Mouse (Mus musculus): ENCODE results near the gene Gm49510. TPM values are rescaled to one million over a fixed set of nuclear protein-coding genes. Genes with fewer than 3 reads are reported as not detected.

The Gm49510 gene
- 0.16 and 0.41 TPM in 2 replicates for polyA plus RNA-seq (2016; fragmentation: Nextera tagmentation; extraction: Ambion mirVana)

DNA sequence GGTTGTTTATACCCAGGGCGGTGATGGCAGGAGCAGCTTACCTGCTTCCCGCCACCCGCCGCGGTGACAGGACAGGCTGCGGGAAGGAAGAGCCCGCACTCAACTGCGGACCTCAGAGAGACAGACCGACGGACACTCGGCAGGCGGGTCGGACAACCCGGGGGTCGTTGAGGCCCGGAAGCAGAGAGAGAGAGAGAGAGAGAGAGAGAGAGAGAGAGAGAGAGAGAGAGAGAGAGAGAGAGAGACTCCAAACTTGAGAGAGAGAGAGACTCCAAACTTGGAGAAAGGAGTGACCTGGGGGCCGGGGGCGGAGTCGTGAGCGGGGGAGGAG is at the start of gene Gm49510:
Gene Gm49510, plus strand, starts transcription at position 259 of the 331 bp plus-strand sequence.
- Histone ChIP-seq H3K4me2 (peak within 1 kb of the TSS; percentile 92), H3K9ac (replicated peaks) (peak within 1 kb of the TSS; percentile 79), H3K9me3 (no peaks in the 10 kb centered on the region), H3K36me3 (peaks cover 30% of the 10 kb centered on the region), H3K27me3 (no peaks in the 10 kb centered on the region), H3K4me1 (replicated peaks) (peaks cover 41% of the 10 kb centered on the region), H3K27ac (peak within 1 kb of the TSS; percentile 84), H3K4me3 (replicated peaks) (peak within 1 kb of the TSS; percentile 78)
- ATAC-seq (ENCODE audit: insufficient number of reproducible peaks, insufficient read depth, low FRiP score, low TSS enrichment, low read depth): no peak
- WGBS: 3% methylated on average over 19 of the region's 20 CpGs

DNA sequence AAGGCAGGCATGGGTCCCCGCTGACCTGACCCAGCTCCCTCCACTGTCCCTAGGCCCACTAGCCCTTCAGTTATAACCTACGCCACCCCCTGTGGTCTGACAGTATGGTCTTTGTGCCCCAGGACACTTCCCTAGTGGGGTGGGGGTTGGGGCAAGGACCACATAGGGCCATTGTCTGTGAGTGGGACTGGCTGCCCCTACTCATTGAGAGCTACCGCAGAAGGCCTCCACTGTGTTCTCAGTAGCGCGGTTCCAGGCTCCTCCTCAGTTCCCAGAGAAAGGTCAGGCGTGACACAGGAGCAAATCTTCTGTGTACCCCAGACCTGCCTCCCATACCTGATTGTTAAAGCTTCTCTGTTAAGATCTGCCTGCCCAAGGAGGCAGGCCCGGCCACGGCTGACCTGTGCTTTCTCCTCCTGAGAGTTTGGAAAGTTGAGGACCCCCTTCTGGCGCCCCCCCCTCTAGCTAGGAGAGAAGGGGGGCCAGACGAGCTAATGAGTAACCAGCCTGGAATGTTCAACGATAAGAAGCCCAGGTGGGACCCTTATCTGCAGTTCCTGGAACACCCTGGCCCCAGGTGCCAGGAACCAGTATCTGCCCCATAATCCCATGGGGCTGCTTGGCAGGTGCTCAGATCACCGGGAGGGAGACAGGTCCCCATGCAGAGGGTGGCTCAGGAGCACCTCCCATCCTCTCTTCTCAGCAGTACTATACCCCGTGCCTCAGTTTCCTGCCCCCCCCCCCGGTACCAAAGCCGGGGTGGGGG is 49.2 kb upstream of the Gm49510 start:
- H3K9me3 ChIP-seq: no peaks in the 10 kb centered on the region
- no peak overlapping the region for H3K4me3 ChIP-seq (replicated peaks)
- H3K4me1 ChIP-seq (replicated peaks): peaks cover 10% of the 10 kb centered on the region
- no peaks in the 10 kb centered on the region; the same call in 1 of the 2 replicates for H3K27me3 ChIP-seq
- no peak overlapping the region for H3K4me2 ChIP-seq
- H3K9ac ChIP-seq (replicated peaks): no peak overlapping the region
- H3K27ac ChIP-seq: no peak overlapping the region
- 0 out of 2 replicates have a peak, but pooled peaks cover 3% of the 10 kb centered on the region for H3K36me3 ChIP-seq
- ATAC-seq (ENCODE audit: insufficient number of reproducible peaks, insufficient read depth, low FRiP score, low TSS enrichment, low read depth): no peak
- 69% methylated on average over 15 of the region's 15 CpGs for WGBS

DNA sequence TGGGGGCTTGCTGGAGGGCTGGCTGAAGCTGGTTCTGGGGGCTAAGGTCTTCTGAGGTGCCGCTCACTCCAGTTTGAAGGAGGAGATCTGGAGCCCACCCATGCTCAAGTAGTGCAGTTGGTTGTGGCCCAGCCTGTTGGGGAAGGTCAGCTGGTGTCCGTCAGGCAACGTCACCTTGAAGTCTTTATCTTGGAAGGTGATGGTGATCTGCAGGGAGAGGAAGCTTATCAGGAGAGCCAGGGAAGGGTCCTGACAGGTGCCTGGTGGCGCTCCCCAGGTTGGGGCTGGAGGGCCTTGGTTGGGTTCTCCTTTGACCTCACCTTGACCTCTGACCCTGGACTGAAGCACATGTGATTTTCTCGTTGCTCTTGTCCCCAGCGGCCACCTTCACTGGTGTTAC is 48.5 kb upstream of the Gm49510 start:
- 65% methylated on average over 6 of the region's 6 CpGs for whole genome bisulfite sequencing
- H3K27me3 ChIP-seq: no peaks in the 10 kb centered on the region; the same call in 1 of the 2 replicates

DNA sequence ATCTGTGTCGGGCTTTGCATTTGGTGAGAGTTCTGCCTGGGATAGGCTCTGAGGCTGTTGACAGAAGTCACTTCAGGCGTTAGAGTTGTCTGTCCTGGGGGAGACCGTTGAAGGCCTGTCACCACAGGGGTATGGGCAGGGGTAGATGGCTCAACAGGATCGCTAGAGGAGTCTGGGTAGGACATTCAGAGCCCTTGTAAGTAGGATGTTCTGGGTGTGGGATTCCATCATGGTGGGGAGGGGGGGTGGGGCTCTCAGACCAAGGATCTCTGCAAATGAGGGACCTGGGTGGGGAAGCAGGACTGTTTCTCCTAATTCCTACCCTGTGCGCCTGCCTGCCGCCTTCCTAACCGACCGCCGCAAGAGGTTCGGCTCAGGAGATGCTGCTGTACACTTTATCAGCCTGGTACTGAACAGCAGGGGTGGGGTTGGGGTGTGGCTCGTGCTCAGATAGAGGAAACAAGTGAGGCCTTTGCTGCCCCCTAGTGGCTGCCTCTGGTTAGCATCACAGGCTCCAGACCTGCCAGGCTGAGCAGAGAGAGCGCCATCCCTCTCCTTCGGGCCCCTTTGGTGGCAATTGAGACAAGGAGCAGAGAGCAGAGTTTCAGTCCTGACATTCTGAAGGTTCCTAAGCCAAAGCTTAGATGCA is 47.8 kb upstream of the Gm49510 start:
- no peak overlapping the region for H3K4me3 ChIP-seq (replicated peaks)
- no peaks in the 10 kb centered on the region for H3K9me3 ChIP-seq
- H3K27ac ChIP-seq: no peak overlapping the region
- ATAC-seq (ENCODE audit: insufficient number of reproducible peaks, insufficient read depth, low FRiP score, low TSS enrichment, low read depth): peak; percentile 62; the same call in 1 of the 2 replicates
- 0 out of 2 replicates have a peak, but pooled peaks cover 3% of the 10 kb centered on the region for H3K4me1 ChIP-seq (replicated peaks)
- 0 out of 2 replicates have a peak overlapping the region, but pooled peaks have one; percentile 26 for H3K4me2 ChIP-seq
- no peak overlapping the region for H3K9ac ChIP-seq (replicated peaks)
- 14% methylated on average over 13 of the region's 13 CpGs for WGBS
- no peaks in the 10 kb centered on the region; the same call in 1 of the 2 replicates for H3K27me3 ChIP-seq
- H3K36me3 ChIP-seq: 0 out of 2 replicates have a peak, but pooled peaks cover 3% of the 10 kb centered on the region

More for the DNA sequence above, 48.5 kb upstream of the Gm49510 start:
- H3K9ac ChIP-seq (replicated peaks): no peak overlapping the region
- no peak for ATAC-seq (ENCODE audit: insufficient number of reproducible peaks, insufficient read depth, low FRiP score, low TSS enrichment, low read depth)
- H3K36me3 ChIP-seq: 0 out of 2 replicates have a peak, but pooled peaks cover 3% of the 10 kb centered on the region
- no peak overlapping the region for H3K4me2 ChIP-seq
- H3K9me3 ChIP-seq: no peaks in the 10 kb centered on the region
- H3K4me1 ChIP-seq (replicated peaks): peaks cover 7% of the 10 kb centered on the region
- H3K4me3 ChIP-seq (replicated peaks): no peak overlapping the region
- H3K27ac ChIP-seq: no peak overlapping the region

DNA sequence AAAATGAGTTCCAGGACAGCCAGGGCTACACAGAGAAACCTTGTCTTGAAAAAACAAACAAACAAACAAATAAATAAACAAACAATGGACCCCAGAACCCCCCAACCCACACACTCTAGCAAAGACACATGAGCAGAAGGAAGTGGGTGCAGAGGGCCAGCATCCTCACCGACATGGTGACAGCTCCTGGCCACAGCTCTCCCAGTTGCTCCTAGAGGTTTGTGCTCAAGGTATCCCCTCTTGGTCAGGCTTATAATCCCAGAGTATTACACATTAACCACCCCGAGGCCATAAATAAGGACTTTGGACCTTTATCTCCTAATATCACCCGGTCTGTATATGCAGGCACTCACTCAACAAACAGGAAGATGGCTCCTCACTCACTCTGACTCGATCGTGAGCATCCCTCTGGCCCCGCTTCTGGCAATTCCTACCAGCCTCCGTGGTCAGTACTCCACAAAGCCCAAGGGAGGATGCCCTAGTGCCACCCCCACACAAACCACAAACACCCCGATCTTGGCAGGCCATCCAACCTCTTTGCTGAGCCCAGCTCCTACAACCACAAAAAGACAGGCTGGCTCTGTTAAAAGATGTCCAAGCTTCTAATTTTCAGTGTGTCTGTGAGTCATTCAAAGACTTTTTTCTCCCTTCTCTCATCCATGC is 44.0 kb upstream of the Gm49510 start, which contains the start of gene Lgals2:
Gene Lgals2, minus strand, starts transcription at position 227 of the 663 bp plus-strand sequence.
- H3K9ac ChIP-seq (replicated peaks): no peak within 1 kb of the TSS

DNA sequence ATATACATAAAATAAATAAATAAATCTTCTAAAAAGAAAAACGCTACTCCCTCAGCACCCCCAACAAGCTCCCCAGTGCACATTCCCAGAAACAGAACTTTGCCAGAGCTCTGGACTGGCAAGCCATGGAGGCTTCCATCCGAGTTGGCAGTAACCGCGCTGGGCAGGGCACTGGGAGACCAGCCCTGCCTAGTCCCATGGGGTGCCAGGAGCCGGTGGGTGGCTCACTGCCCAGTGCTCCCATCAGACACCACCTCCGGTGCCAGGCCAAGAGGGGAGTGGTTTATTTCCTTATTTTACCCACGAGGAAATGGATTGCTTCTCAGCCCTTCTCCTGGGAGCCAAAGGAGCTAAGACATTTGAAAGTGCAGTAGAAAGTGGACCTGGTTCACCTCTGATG is 42.5 kb upstream of the Gm49510 start:
- Histone ChIP-seq H3K27me3 (no peaks in the 10 kb centered on the region), H3K9me3 (no peaks in the 10 kb centered on the region), H3K9ac (replicated peaks) (no peak overlapping the region), H3K27ac (no peak overlapping the region), H3K4me2 (no peak overlapping the region), H3K4me3 (replicated peaks) (no peak overlapping the region), H3K4me1 (replicated peaks) (no peaks in the 10 kb centered on the region), H3K36me3 (no peaks in the 10 kb centered on the region)
- 77% methylated on average over 7 of the region's 7 CpGs for WGBS
- no peak for ATAC-seq (ENCODE audit: insufficient number of reproducible peaks, insufficient read depth, low FRiP score, low TSS enrichment, low read depth)

More for the DNA sequence above, 44.0 kb upstream of the Gm49510 start, which contains the start of gene Lgals2:
- Histone ChIP-seq H3K27me3 (no peaks in the 10 kb centered on the region), H3K9me3 (no peaks in the 10 kb centered on the region), H3K4me3 (replicated peaks) (no peak within 1 kb of the TSS), H3K4me2 (no peak within 1 kb of the TSS), H3K27ac (no peak within 1 kb of the TSS), H3K4me1 (replicated peaks) (0 out of 2 replicates have a peak, but pooled peaks cover 3% of the 10 kb centered on the region), H3K36me3 (no peaks in the 10 kb centered on the region)
- no peak for ATAC-seq (ENCODE audit: insufficient number of reproducible peaks, insufficient read depth, low FRiP score, low TSS enrichment, low read depth)
- WGBS: 80% methylated on average over 8 of the region's 8 CpGs

DNA sequence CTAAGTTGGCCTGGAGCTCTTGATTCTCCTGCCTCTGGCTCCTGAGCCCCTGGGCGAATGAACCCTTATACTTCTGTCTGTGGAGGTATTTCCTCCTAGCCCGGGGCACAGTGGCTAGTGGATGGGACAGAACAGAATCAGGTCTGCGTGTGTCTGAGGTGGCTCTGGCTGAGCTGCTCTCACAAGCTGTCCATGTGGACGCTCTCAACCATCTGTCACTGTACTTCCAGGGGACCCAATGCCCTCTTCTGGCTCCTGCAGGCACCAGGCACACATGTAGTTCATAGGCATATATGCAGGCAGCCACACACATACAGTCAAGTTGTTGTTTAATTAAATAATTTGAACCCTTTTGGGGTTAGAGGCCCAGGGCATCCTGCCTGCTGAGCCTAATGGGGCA is 40.2 kb upstream of the Gm49510 start:
- Histone ChIP-seq H3K4me1 (replicated peaks) (peaks cover 8% of the 10 kb centered on the region; the same call in 1 of the 2 replicates), H3K27ac (no peak overlapping the region)

DNA sequence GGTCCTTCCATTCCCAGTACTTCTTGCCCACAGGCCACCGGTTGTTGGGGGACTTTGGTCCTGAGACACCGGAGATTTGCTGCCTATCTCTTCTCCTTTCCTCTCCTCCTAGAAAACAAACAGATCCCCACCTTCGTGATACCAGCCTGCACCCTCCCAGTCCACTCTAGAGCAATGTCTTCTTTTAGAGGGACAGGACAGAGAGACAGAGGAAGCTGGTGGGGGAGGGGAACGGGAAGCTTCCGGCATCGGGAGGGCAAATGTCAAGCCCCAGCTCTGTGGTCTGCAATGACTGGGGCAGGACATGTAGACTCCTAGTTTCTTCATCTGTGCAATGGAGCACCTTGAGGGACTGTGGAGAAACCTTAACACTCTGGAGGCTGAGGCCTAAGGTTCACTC is 39.8 kb upstream of the Gm49510 start:
- WGBS: 71% methylated on average over 6 of the region's 6 CpGs
- Histone ChIP-seq H3K4me3 (replicated peaks) (no peak overlapping the region), H3K4me1 (replicated peaks) (peaks cover 8% of the 10 kb centered on the region; the same call in 1 of the 2 replicates), H3K9me3 (no peaks in the 10 kb centered on the region), H3K27me3 (no peaks in the 10 kb centered on the region), H3K9ac (replicated peaks) (no peak overlapping the region), H3K36me3 (no peaks in the 10 kb centered on the region), H3K27ac (no peak overlapping the region), H3K4me2 (no peak overlapping the region)
- ATAC-seq (ENCODE audit: insufficient number of reproducible peaks, insufficient read depth, low FRiP score, low TSS enrichment, low read depth): no peak

More for the DNA sequence above, 40.2 kb upstream of the Gm49510 start:
- no peak for ATAC-seq (ENCODE audit: insufficient number of reproducible peaks, insufficient read depth, low FRiP score, low TSS enrichment, low read depth)
- no peak overlapping the region for H3K4me3 ChIP-seq (replicated peaks)
- no peaks in the 10 kb centered on the region for H3K36me3 ChIP-seq
- H3K27me3 ChIP-seq: no peaks in the 10 kb centered on the region
- H3K9me3 ChIP-seq: no peaks in the 10 kb centered on the region
- H3K4me2 ChIP-seq: no peak overlapping the region
- 68% methylated on average over 4 of the region's 4 CpGs for WGBS
- H3K9ac ChIP-seq (replicated peaks): no peak overlapping the region

DNA sequence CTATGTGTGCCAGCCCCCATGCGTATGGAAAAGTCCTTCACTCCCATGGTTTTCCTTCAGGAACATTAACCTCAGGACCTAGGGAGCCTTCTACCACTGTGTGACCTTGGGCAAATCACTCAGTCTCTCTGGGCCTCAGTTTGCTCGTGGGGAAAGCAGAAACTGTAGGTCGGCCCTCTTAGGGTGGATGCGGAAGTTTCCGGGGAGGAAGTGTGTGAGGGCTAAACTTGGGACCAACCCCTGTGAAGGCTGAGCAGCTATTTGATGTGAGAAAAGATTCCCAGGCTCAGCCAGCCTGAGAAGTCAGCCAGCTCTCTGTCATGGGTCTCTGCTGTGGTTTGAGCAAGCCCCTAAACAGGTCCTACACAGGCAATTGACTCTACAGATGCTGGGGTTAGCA is 37.2 kb upstream of the Gm49510 start:
- ATAC-seq (ENCODE audit: insufficient number of reproducible peaks, insufficient read depth, low FRiP score, low TSS enrichment, low read depth): no peak
- 89% methylated on average over 5 of the region's 5 CpGs for WGBS
- no peaks in the 10 kb centered on the region for H3K36me3 ChIP-seq
- no peaks in the 10 kb centered on the region for H3K9me3 ChIP-seq
- H3K4me2 ChIP-seq: no peak overlapping the region
- H3K27me3 ChIP-seq: no peaks in the 10 kb centered on the region
- no peak overlapping the region for H3K27ac ChIP-seq
- no peak overlapping the region for H3K9ac ChIP-seq (replicated peaks)
- peaks cover 8% of the 10 kb centered on the region; the same call in 1 of the 2 replicates for H3K4me1 ChIP-seq (replicated peaks)
- no peak overlapping the region for H3K4me3 ChIP-seq (replicated peaks)

DNA sequence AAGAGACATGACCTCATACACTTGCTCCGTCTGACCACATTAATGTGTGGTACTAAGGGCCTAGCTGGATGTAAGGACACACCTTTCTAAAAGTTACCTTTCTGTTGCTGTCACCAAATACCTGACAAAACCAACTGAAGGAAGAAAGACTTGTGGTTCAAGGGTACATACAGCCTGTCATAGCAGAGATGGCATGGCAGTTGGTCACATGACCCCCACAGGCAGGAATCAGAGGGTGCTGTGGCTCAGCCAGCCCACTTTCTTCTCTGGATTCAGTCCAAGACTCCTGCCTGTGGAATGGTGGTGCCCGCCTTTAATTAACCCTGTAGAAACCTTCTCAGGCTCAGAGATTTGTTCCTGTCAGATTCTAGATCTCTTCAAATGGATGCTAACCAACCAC is 36.3 kb upstream of the Gm49510 start:
- H3K9ac ChIP-seq (replicated peaks): no peak overlapping the region
- no peak overlapping the region for H3K27ac ChIP-seq
- no peaks in the 10 kb centered on the region for H3K36me3 ChIP-seq
- no peak for ATAC-seq (ENCODE audit: insufficient number of reproducible peaks, insufficient read depth, low FRiP score, low TSS enrichment, low read depth)
- no peak overlapping the region for H3K4me2 ChIP-seq
- H3K27me3 ChIP-seq: no peaks in the 10 kb centered on the region
- H3K4me1 ChIP-seq (replicated peaks): peaks cover 8% of the 10 kb centered on the region; the same call in 1 of the 2 replicates
- H3K9me3 ChIP-seq: no peaks in the 10 kb centered on the region
- no peak overlapping the region for H3K4me3 ChIP-seq (replicated peaks)
- WGBS: 74% methylated on average over 2 of the region's 2 CpGs

DNA sequence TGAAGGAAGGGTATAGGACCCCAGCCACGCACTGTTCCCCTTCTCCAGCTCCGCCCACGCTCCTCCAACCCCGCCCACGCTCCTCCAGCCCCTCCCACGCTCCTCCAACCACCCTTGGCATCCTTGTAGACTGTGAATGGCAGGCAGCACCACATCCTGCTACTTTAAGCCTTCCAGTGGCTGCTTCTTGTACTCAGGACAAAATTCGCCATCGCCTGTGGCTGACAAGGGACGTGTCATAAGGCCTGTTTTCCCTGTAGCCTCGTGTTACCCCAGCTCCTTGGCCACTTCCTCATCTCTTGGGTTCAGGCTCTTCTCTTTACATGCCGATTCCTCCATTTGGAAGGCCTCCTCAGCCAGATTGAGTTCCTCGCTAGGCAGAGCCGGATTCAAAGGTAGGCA is 35.6 kb upstream of the Gm49510 start:
- H3K36me3 ChIP-seq: no peaks in the 10 kb centered on the region
- no peak overlapping the region for H3K4me3 ChIP-seq (replicated peaks)
- H3K9me3 ChIP-seq: no peaks in the 10 kb centered on the region
- H3K27me3 ChIP-seq: no peaks in the 10 kb centered on the region
- H3K27ac ChIP-seq: no peak overlapping the region
- no peak for ATAC-seq (ENCODE audit: insufficient number of reproducible peaks, insufficient read depth, low FRiP score, low TSS enrichment, low read depth)
- H3K9ac ChIP-seq (replicated peaks): no peak overlapping the region
- no peak overlapping the region for H3K4me2 ChIP-seq
- peaks cover 14% of the 10 kb centered on the region for H3K4me1 ChIP-seq (replicated peaks)
- 46% methylated on average over 13 of the region's 13 CpGs for WGBS
